Mouse (Mus musculus): Measurements from ENCODE around the gene Cobl. TPM values are rescaled to one million over a fixed set of nuclear protein-coding genes. Genes with fewer than 3 reads are reported as not detected.

Gene Cobl
- total and polyA plus RNA-seq, 2 experiments from 2014 or later: 11.4 to 17.8 TPM

GRCm38 (mm10) chr11:12479856-12480403 lies 15.2 kb upstream of the Cobl start:
- H3K27me3 ChIP-seq (ENCODE audit: insufficient read depth, low read length): no peaks in the 10 kb centered on the region
- no peaks in the 10 kb centered on the region for H3K9me3 ChIP-seq (ENCODE audit: low read length)
- no peak for ATAC-seq
- H3K27ac ChIP-seq: no peak overlapping the region
- TF ChIP-seq CTCF (IDR thresholded peaks at IDR 0.05; ENCODE audit: low read depth): no peak
- 93% methylated on average over 3 of the region's 3 CpGs for WGBS
- H3K36me3 ChIP-seq (ENCODE audit: insufficient read depth, low read length): no peaks in the 10 kb centered on the region
- no peak overlapping the region for H3K9ac ChIP-seq (replicated peaks; ENCODE audit: low read length)
- H3K4me1 ChIP-seq (ENCODE audit: insufficient read depth, low read length): no peaks in the 10 kb centered on the region
- no peak overlapping the region for H3K4me2 ChIP-seq (ENCODE audit: low read depth, low read length)
- H3K4me3 ChIP-seq (ENCODE audit: low read length): no peak overlapping the region
- no peak for DNase-seq (ENCODE audit: low spot score)

GRCm38 (mm10) chr11:12474299-12474935 lies 9.7 kb upstream of the Cobl start:
- TF ChIP-seq CTCF (IDR thresholded peaks at IDR 0.05; ENCODE audit: low read depth): no peak
- H3K27ac ChIP-seq: no peak overlapping the region
- H3K4me2 ChIP-seq (ENCODE audit: low read depth, low read length): no peak overlapping the region
- no peaks in the 10 kb centered on the region for H3K9me3 ChIP-seq (ENCODE audit: low read length)
- DNase-seq (ENCODE audit: low spot score): no peak
- H3K36me3 ChIP-seq (ENCODE audit: insufficient read depth, low read length): no peaks in the 10 kb centered on the region
- no peaks in the 10 kb centered on the region for H3K4me1 ChIP-seq (ENCODE audit: insufficient read depth, low read length)
- no peak for ATAC-seq
- WGBS: 84% methylated on average over 5 of the region's 5 CpGs
- H3K9ac ChIP-seq (replicated peaks; ENCODE audit: low read length): no peak overlapping the region
- H3K4me3 ChIP-seq (ENCODE audit: low read length): no peak overlapping the region
- H3K27me3 ChIP-seq (ENCODE audit: insufficient read depth, low read length): no peaks in the 10 kb centered on the region

- ATAC-seq (no peak), DNase-seq (ENCODE audit: low spot score) (no peak)
- no peaks in the 10 kb centered on the region for H3K36me3 ChIP-seq (ENCODE audit: insufficient read depth, low read length)
- H3K4me3 ChIP-seq (ENCODE audit: low read length): no peak overlapping the region
- no peak overlapping the region for H3K4me2 ChIP-seq (ENCODE audit: low read depth, low read length)
- H3K27ac ChIP-seq: no peak overlapping the region
- no peaks in the 10 kb centered on the region for H3K27me3 ChIP-seq (ENCODE audit: insufficient read depth, low read length)
- H3K9me3 ChIP-seq (ENCODE audit: low read length): no peaks in the 10 kb centered on the region
- H3K9ac ChIP-seq (replicated peaks; ENCODE audit: low read length): no peak overlapping the region
- no peak for TF ChIP-seq CTCF (IDR thresholded peaks at IDR 0.05; ENCODE audit: low read depth)
- WGBS: 63% methylated on average over 5 of the region's 5 CpGs
- no peaks in the 10 kb centered on the region for H3K4me1 ChIP-seq (ENCODE audit: insufficient read depth, low read length)
Observed at GRCm38 (mm10) chr11:12473625-12474298, 9.0 kb upstream of the Cobl start.

- H3K4me2 ChIP-seq (ENCODE audit: low read depth, low read length): no peak overlapping the region
- no peak overlapping the region for H3K9ac ChIP-seq (replicated peaks; ENCODE audit: low read length)
- no peak overlapping the region for H3K4me3 ChIP-seq (ENCODE audit: low read length)
- H3K36me3 ChIP-seq (ENCODE audit: insufficient read depth, low read length): no peaks in the 10 kb centered on the region
- H3K9me3 ChIP-seq (ENCODE audit: low read length): no peaks in the 10 kb centered on the region
- no peak for TF ChIP-seq CTCF (IDR thresholded peaks at IDR 0.05; ENCODE audit: low read depth)
- H3K27ac ChIP-seq: no peak overlapping the region
- H3K27me3 ChIP-seq (ENCODE audit: insufficient read depth, low read length): no peaks in the 10 kb centered on the region
- DNase-seq (ENCODE audit: low spot score) (no peak), ATAC-seq (no peak)
- WGBS: 89% methylated on average over 1 of the region's 1 CpGs
- no peaks in the 10 kb centered on the region for H3K4me1 ChIP-seq (ENCODE audit: insufficient read depth, low read length)
Observed at GRCm38 (mm10) chr11:12469638-12470037, 4.9 kb upstream of the Cobl start.

GRCm38 (mm10) chr11:12468661-12469060 lies 3.9 kb upstream of the Cobl start:
- DNase-seq (ENCODE audit: low spot score): no peak
- 56% methylated on average over 2 of the region's 2 CpGs for WGBS

GRCm38 (mm10) chr11:12467836-12468235 lies 3.1 kb upstream of the Cobl start:
- Histone ChIP-seq H3K27ac (no peak overlapping the region), H3K36me3 (ENCODE audit: insufficient read depth, low read length) (no peaks in the 10 kb centered on the region)
- TF ChIP-seq CTCF (IDR thresholded peaks at IDR 0.05; ENCODE audit: low read depth): no peak

More at GRCm38 (mm10) chr11:12468661-12469060, 3.9 kb upstream of the Cobl start:
- Histone ChIP-seq H3K27me3 (ENCODE audit: insufficient read depth, low read length) (peaks cover under 1% of the 10 kb centered on the region; the same call in 1 of the 2 replicates), H3K4me3 (ENCODE audit: low read length) (no peak overlapping the region), H3K4me2 (ENCODE audit: low read depth, low read length) (no peak overlapping the region), H3K36me3 (ENCODE audit: insufficient read depth, low read length) (no peaks in the 10 kb centered on the region), H3K4me1 (ENCODE audit: insufficient read depth, low read length) (no peaks in the 10 kb centered on the region), H3K9me3 (ENCODE audit: low read length) (no peaks in the 10 kb centered on the region), H3K27ac (no peak overlapping the region), H3K9ac (replicated peaks; ENCODE audit: low read length) (no peak overlapping the region)
- no peak for ATAC-seq
- TF ChIP-seq CTCF (IDR thresholded peaks at IDR 0.05; ENCODE audit: low read depth): no peak

More at GRCm38 (mm10) chr11:12467836-12468235, 3.1 kb upstream of the Cobl start:
- H3K4me3 ChIP-seq (ENCODE audit: low read length): no peak overlapping the region
- 91% methylated on average over 1 of the region's 1 CpGs for WGBS
- ATAC-seq: no peak
- H3K4me1 ChIP-seq (ENCODE audit: insufficient read depth, low read length): peaks cover 2% of the 10 kb centered on the region; the same call in 1 of the 2 replicates
- H3K27me3 ChIP-seq (ENCODE audit: insufficient read depth, low read length): peaks cover 3% of the 10 kb centered on the region; the same call in 1 of the 2 replicates
- no peaks in the 10 kb centered on the region for H3K9me3 ChIP-seq (ENCODE audit: low read length)
- no peak overlapping the region for H3K9ac ChIP-seq (replicated peaks; ENCODE audit: low read length)
- no peak overlapping the region for H3K4me2 ChIP-seq (ENCODE audit: low read depth, low read length)
- no peak for DNase-seq (ENCODE audit: low spot score)
